Mouse (Mus musculus): ENCODE data around the gene Hsf2bp.

DNA sequence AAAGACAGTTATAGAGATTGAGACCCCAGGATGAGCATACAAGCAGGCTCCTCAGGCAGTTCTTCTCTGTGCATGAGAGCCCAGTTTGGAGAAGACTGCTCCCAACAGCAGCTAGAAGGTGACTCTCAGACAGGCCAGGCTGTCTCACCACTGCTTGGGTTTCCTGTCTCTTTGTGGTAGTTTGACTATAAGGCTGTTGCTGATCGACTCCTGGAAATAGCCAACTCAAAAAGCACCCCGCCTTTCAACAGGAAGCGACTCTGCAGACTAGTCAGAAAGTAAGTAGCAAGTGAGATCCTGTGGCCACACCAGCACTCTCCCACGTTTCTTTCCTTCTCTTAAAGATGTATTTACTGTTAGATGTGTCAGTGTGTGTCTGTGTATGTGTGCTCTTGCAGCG lies 17.5 kb upstream of the Hsf2bp start:
- no peak for TF ChIP-seq POLR2A (IDR thresholded peaks at IDR 0.05; ENCODE audit: borderline replicate concordance, insufficient read depth, low read length)
- TF ChIP-seq CTCF (IDR thresholded peaks at IDR 0.05; ENCODE audit: borderline replicate concordance, insufficient read depth, low read depth, low read length) = no peak
